Mouse (Mus musculus): ENCODE measurements at regions not wholly inside any gene's neighbourhood (a gene's known extent, or its start where the extent isn't known, plus 50 kb on each side); places are given as distances from the start of the nearest gene placed in this dataset.

DNA sequence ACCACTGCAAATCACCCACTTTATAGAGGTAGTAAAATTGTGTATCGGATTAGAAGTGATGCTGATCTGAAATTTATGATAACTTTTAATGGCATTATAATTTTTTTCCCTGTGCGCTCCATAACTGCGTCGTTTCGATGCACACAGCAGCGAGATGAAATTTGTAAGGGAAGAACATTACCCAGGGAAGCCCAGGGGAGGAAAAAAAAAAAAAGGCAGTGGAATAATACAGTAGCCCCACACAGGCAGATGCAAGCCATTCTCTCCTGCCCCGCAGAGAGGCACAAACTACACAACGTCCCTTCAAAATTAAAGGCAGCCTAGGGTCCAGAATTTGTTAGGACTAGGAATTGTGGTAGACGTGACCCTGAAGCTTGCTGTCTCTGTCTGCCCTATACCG, 234.2 kb downstream of the Il20rb start:
- TF ChIP-seq CTCF (conservative IDR thresholded peaks at IDR 0.05; ENCODE audit: insufficient read depth, insufficient read length, low read depth, low read length): no peak
- TF ChIP-seq POLR2A (IDR thresholded peaks at IDR 0.05; ENCODE audit: low read depth, low read length): no peak

Measured in kidney, adult 2 months (tissue).